Mouse (Mus musculus) urinary bladder, postnatal 10 days (tissue): ENCODE results near the gene Rnf181.

Source experiments
- DNase-seq: peaks from one replicate; pipeline ENCODE4 v3.0.0; 2022; ENCODE audit warnings: low spot score

Rnf181 gene

GRCm38 (mm10) chr6:72383952-72384351 lies 17.2 kb upstream of the Rnf181 start:
- no peak for DNase-seq

DNA sequence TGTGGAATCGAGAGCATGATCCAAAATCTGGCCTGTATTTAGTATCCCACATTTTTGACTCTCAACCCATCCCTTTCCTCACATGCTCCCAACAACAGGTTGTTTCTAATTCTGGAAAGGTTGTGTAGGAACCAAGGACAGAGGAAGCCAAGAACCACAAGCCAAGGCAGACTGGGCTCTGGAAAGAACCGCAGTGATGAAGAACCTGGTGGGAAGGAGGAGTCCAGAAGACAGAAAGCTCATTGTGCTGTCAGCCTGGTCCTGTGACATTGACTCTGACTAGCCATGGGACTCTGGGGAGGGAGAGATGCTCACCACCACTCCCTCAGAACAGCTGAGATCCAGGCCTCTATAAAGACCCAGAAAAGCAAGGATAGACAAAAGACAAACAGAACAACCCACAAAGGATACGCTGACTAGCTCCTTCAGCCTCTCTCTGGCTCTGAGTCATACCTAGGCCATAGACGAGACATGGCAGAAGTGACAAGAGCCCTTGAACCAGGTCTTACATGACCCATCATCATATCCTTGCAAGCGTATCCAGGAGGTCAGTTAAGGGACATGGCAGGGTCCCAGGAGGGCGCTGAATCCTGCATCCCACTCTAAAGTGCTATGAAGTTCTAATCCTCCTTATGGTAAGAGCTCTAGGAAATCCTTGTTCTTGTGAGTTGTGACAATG lies 16.5 kb upstream of the Rnf181 start:
- no peak for DNase-seq

- DNase-seq: no peak
Observed at GRCm38 (mm10) chr6:72382494-72382893, 15.7 kb upstream of the Rnf181 start.

- no peak for DNase-seq
Observed at GRCm38 (mm10) chr6:72380131-72380770, 13.5 kb upstream of the Rnf181 start, which contains the start of gene Vamp5. Gene Vamp5 (minus strand): TSS chr6:72380468.

DNA sequence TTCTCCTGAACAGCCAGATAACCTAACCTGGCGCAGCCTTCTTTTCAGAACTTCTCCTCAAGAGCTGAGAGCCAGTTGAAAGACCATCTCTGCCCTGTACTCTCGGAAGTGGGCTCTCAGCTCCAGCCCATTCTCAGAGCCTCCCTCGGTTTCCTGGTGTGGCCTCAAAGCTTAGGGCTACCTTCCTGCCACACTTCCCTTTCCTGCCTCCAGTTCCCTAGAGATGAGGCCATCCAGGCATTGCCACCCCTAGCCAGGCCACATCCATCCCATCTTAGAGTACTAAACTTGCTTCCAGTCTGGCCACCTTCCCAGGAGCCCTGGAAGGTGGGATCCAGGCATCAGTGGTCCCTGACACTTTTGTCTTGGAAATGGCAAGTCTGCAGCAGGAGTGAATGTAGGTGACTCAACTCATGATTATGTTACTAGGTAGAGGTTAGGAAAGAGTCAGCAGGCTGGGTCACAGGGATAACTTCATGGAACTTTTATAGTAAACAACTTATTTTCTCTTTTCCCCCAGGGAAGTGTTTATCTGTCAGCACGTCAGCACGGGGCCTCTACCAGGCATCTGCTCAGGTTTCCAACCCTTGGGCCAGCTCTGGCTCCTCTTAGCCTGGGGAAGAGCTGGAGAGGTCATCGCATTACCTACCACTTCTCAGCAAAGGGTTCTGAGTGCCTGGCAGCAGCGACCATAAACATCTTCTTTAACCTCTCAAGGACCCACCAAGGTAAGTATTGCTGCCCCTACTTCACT lies 12.8 kb upstream of the Rnf181 start:
- no peak for DNase-seq

DNA sequence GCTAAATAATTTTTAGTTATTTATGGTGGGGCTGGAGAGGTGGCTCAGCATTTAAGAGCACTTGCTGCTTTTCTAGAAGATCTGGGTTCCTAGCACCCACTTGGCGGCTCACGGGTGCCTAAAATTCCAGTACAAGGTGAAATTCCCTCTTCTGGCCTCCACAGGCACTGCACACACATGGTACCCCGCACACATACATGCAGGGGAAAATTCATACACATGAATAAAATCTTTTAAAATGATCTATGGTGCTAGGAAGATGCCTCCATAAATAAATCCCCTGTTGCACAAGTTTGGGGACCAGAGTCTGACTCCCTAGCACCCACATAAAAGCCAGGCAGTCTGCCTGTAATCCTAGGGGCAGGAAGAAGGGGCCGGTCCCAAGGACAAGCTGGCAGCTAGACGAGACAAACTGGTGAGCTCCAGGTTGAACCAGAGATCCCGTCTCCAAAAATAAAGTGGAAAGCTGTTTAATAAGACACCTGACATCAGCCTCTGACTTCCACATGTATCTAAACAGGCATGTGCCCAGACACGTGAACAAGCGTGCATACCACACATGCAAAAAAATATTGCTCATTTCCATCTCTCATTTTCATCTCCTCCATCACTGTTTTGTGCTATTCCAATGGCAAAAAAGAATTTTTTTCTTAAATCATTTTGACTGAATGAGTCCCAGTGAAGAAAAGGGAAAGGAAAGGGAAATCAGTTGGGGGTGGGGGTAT lies 11.9 kb upstream of the Rnf181 start:
- no peak for DNase-seq

- no peak for DNase-seq
Observed at GRCm38 (mm10) chr6:72374820-72375563, 8.2 kb upstream of the Rnf181 start.

GRCm38 (mm10) chr6:72374206-72374605 lies 7.5 kb upstream of the Rnf181 start:
- no peak for DNase-seq

DNA sequence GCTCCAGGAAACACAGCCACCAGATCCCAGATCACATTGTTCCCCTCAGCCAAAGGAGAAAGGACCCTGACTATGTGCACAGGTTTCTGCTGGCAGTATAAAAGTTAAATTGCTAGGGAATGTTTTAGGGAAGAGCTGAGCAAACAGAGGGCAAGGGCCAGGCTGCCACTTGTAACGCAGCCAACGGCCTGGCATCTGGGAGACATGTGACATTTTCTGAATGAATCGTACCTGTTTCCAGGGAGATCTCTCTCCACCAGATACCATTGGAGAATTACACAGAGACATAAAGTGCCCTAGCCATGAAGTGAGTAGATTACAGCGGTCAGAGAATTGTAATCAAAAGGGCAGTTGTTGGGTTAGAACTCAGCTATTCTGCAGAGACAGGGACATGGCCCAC lies 6.4 kb upstream of the Rnf181 start:
- DNase-seq: no peak

- no peak for DNase-seq
Observed at GRCm38 (mm10) chr6:72371571-72371970, 4.8 kb upstream of the Rnf181 start.

GRCm38 (mm10) chr6:72371147-72371546 lies 4.4 kb upstream of the Rnf181 start:
- DNase-seq: no peak

GRCm38 (mm10) chr6:72370091-72370490 lies 3.3 kb upstream of the Rnf181 start:
- DNase-seq: no peak

- DNase-seq: no peak
Observed at GRCm38 (mm10) chr6:72369557-72369956, 2.8 kb upstream of the Rnf181 start.

DNA sequence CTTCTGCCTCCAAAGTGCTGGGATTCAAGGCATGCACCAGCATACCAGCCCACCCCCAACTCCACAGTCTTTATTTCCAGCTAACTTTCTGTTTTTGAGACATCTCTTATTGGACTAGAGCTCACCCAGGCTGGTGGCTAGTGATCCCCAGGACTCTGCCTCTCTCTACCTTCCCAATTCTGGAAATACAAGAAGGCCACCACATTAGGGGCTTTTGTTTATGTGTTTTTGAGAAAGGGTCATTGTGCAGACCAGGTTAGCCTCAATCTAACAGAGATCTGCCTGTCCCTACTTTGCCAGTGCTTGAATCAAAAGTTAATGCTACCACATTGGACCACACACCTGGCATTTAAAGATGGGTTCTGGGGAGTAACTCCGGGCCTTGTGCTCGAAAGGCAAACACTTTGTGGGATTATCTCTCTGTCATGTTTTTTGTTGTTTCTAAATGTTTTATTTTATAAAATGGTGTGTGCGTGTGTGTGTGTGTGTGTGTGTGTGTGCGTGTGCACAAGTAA lies 761 bp upstream of the Rnf181 start:
- no peak for DNase-seq

- DNase-seq: no peak
Observed at GRCm38 (mm10) chr6:72366304-72366703, 452 bp downstream of the Rnf181 start.

DNA sequence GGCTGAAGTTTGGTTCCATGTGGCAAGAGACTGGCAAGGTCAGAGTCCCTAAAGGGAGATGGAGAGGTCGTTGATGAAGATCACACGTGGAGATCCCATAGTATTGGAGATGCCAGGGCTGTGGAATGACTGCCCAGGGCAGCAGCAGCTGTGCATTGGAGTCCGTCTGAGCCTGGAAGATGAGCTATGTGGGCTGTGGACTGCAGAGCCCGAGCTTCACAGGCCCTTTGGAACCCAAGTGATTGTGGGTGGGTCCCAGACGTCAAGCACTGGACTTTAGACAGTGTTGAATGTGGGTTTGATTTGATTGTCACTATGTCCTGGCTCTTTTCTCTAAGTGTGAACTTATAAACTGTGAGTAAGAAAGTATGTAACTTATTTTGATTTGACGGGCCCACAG lies 1.8 kb downstream of the Rnf181 start:
- no peak for DNase-seq

GRCm38 (mm10) chr6:72364009-72364408 lies 2.7 kb downstream of the Rnf181 start:
- DNase-seq: no peak

DNA sequence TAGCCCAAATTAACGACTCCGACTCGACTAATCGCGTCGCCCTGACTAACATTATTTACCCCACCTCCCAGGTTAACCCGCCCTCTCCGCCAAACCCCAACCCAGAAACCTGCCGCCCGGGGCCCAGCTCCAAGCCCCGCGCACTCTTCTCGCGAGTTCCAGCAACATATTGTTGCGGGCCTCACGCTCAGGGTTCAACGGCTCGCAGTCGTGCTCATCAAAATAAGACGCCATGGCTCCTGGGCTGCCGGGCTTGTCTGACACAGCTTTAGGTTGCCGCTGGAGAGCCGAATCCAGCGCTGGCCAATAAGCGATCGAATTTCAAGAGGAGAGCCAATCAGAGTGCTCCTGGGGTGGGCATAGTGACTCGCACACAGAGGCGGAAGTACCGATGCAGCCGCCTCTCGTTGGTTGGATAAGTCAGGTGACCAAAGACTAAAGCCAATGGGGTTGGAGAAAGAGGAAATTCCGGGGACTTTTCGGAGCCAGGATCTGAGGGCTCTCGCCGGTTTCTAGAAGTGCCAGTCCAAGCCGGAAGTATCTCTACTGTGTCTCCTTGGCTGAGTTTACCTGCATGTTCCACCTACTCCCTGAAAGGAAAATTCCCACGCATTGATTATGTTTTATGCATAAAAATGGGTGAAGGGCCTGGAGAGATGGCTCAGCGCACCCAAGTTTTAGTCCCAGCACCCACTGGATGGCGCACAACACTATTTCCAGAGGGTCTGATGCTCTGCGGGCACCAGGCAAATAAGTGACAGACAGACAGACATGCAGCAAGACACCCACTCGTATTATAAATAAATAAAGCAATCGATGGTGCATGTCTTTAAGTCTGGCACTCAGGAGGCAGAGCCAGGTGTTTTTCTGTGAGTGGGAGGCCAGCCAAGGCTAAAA lies 4.4 kb downstream of the Rnf181 start:
- peak; percentile 79 for DNase-seq

GRCm38 (mm10) chr6:72361121-72361551 lies 5.6 kb downstream of the Rnf181 start:
- no peak for DNase-seq

- no peak for DNase-seq
Observed at GRCm38 (mm10) chr6:72360599-72360935, 6.2 kb downstream of the Rnf181 start.
